Mouse (Mus musculus): Measurements from ENCODE around the gene Diablo. TPM values are rescaled to one million over a fixed set of nuclear protein-coding genes. Genes with fewer than 3 reads are reported as not detected.
A peak's percentile ranks its signal among the peaks of the same experiment; 100 is the strongest.
"Not testable (repeated sequence)": the region's sequence is repeated elsewhere in the genome, so short reads cannot be mapped to it uniquely, and the experiment has no call there.

Gene Diablo
- 10 to 100 TPM; 68.8 to 72.1 (median 70.7) TPM for total RNA-seq (2022)

GRCm38 (mm10) chr5:123523692-123524392 is at the start of gene Diablo:
Diablo (minus strand) TSS chr5:123524176.
- DNase-seq (ENCODE audit: low spot score) = peak; percentile 98

GRCm38 (mm10) chr5:123573362-123573761 is 49.4 kb upstream of the Diablo start:
- no peak for DNase-seq (ENCODE audit: low spot score)

GRCm38 (mm10) chr5:123572357-123573186 is 48.6 kb upstream of the Diablo start, which contains the start of gene Vps33a:
Vps33a (minus strand) TSS chr5:123573038.
- DNase-seq (ENCODE audit: low spot score) = peak; percentile 95

GRCm38 (mm10) chr5:123561128-123561527 is 37.2 kb upstream of the Diablo start:
- no peak for DNase-seq (ENCODE audit: low spot score)

GRCm38 (mm10) chr5:123559588-123559987 is 35.6 kb upstream of the Diablo start:
- DNase-seq (ENCODE audit: low spot score) = no peak

GRCm38 (mm10) chr5:123556451-123556850 is 32.5 kb upstream of the Diablo start:
- peak; percentile 44 for DNase-seq (ENCODE audit: low spot score)

GRCm38 (mm10) chr5:123555693-123556092 is 31.7 kb upstream of the Diablo start:
- no peak for DNase-seq (ENCODE audit: low spot score)

GRCm38 (mm10) chr5:123533801-123534200 is 9.8 kb upstream of the Diablo start:
- DNase-seq (ENCODE audit: low spot score) = no peak

- no peak for DNase-seq (ENCODE audit: low spot score)
These were observed 6.1 kb upstream of the Diablo start for GRCm38 (mm10) chr5:123530056-123530455.

GRCm38 (mm10) chr5:123528641-123529040 is 4.7 kb upstream of the Diablo start:
- no peak for DNase-seq (ENCODE audit: low spot score)

- no peak for DNase-seq (ENCODE audit: low spot score)
These were observed 2.0 kb upstream of the Diablo start for GRCm38 (mm10) chr5:123525916-123526495.

GRCm38 (mm10) chr5:123525281-123525680 is 1.3 kb upstream of the Diablo start, which contains the start of gene Gm49027:
Gm49027 (minus strand) TSS chr5:123525488.
- DNase-seq (ENCODE audit: low spot score) = no peak

- no peak for DNase-seq (ENCODE audit: low spot score)
These were observed 396 bp upstream of the Diablo start for GRCm38 (mm10) chr5:123524393-123524750.

- no peak for DNase-seq (ENCODE audit: low spot score)
These were observed 1.8 kb downstream of the Diablo start for GRCm38 (mm10) chr5:123522166-123522565.

GRCm38 (mm10) chr5:123521621-123522020 is 2.4 kb downstream of the Diablo start:
- DNase-seq (ENCODE audit: low spot score) = no peak

- DNase-seq (ENCODE audit: low spot score) = no peak
These were observed 3.3 kb downstream of the Diablo start for GRCm38 (mm10) chr5:123520666-123521065.

- DNase-seq (ENCODE audit: low spot score) = no peak
These were observed 9.1 kb downstream of the Diablo start for GRCm38 (mm10) chr5:123514871-123515270.

- no peak for DNase-seq (ENCODE audit: low spot score)
These were observed 11.9 kb downstream of the Diablo start for GRCm38 (mm10) chr5:123512102-123512501.

- not testable (repeated sequence) for DNase-seq (ENCODE audit: low spot score)
These were observed 12.6 kb downstream of the Diablo start for GRCm38 (mm10) chr5:123511426-123511825.

GRCm38 (mm10) chr5:123510160-123510559 is 13.8 kb downstream of the Diablo start, which contains the start of gene B3gnt4:
B3gnt4 (plus strand) TSS chr5:123510460.
- DNase-seq (ENCODE audit: low spot score) = no peak

GRCm38 (mm10) chr5:123508921-123509320 is 15.1 kb downstream of the Diablo start:
- DNase-seq (ENCODE audit: low spot score) = no peak
